Mouse (Mus musculus): Measurements from ENCODE around the gene Sh3bgr. TPM values are rescaled to one million over a fixed set of nuclear protein-coding genes. Genes with fewer than 3 reads are reported as not detected.
A peak's percentile ranks its signal among the peaks of the same experiment; 100 is the strongest.

The Sh3bgr gene
- polyA plus RNA-seq, 1 experiment from 2014 or later: 8.2 TPM

GRCm38 (mm10) chr16:96200702-96201028 is 415 bp downstream of the Sh3bgr start:
- Histone ChIP-seq H3K4me1 (ENCODE audit: insufficient read depth, low read depth, low read length) (peaks cover 10% of the 10 kb centered on the region; the same call in 1 of the 2 replicates), H3K4me3 (ENCODE audit: low read depth, low read length) (peak overlapping the region; percentile 30), H3K9ac (replicated peaks; ENCODE audit: low read depth) (no peak overlapping the region), H3K27me3 (replicated peaks; ENCODE audit: insufficient read depth, low read length) (no peaks in the 10 kb centered on the region), H3K4me2 (replicated peaks; ENCODE audit: low read depth, low read length) (peak overlapping the region; percentile 66), H3K27ac (ENCODE audit: low read length) (peak overlapping the region; percentile 60), H3K9me3 (ENCODE audit: low read length) (no peaks in the 10 kb centered on the region), H3K36me3 (ENCODE audit: insufficient read depth, low read length) (no peaks in the 10 kb centered on the region)
- 37% methylated on average over 9 of the region's 9 CpGs for WGBS
- TF ChIP-seq CTCF (IDR thresholded peaks at IDR 0.05) (no peak), EP300 (IDR thresholded peaks at IDR 0.05) (no peak)
- ATAC-seq: no peak; the same call in 1 of the 2 replicates
- no peak for DNase-seq (ENCODE audit: low spot score)

DNA sequence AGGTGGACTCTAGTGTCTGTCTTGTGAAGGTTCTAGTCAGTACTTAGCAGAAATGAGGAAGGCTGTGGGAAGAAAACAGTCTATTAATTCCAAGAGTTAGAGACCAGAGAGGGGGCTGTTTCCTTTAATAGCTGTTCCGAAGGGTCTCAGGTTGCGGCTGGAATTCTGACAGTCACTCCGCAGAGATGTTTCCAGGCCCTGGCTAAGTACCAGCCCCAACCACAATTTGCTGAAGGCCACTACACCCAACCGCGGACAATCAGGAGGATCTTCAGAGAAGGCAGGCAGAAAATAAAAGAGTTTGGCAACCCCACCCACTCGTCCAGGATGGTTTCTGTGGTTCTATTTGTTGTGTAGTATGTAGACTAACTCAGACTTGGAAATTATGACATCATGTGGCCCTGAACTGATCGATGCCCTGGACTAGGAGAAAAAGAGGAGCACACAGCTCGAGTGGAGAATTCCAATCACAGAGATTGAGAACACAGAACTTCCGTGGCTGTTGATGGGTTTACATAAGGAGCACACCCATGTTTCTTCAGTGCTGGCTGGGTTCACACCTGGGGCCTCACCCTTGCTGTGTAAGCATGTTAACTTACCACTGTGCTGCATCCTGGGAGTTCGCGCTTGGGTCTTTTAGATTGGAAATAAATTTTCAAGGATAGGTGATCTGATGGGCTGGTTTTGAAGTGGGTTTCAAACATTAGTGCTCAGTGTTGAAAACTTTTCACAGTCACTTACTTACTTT is 1.4 kb downstream of the Sh3bgr start:
- Histone ChIP-seq H3K27me3 (replicated peaks; ENCODE audit: insufficient read depth, low read length) (no peaks in the 10 kb centered on the region), H3K9me3 (ENCODE audit: low read length) (no peaks in the 10 kb centered on the region), H3K27ac (ENCODE audit: low read length) (no peak overlapping the region), H3K9ac (replicated peaks; ENCODE audit: low read depth) (no peak overlapping the region), H3K4me3 (ENCODE audit: low read depth, low read length) (no peak overlapping the region), H3K4me2 (replicated peaks; ENCODE audit: low read depth, low read length) (no peak overlapping the region), H3K4me1 (ENCODE audit: insufficient read depth, low read depth, low read length) (peaks cover 10% of the 10 kb centered on the region; the same call in 1 of the 2 replicates), H3K36me3 (ENCODE audit: insufficient read depth, low read length) (no peaks in the 10 kb centered on the region)
- ATAC-seq (no peak), DNase-seq (ENCODE audit: low spot score) (no peak)
- WGBS: 71% methylated on average over 11 of the region's 11 CpGs
- TF ChIP-seq CTCF (IDR thresholded peaks at IDR 0.05) (no peak), EP300 (IDR thresholded peaks at IDR 0.05) (no peak)

DNA sequence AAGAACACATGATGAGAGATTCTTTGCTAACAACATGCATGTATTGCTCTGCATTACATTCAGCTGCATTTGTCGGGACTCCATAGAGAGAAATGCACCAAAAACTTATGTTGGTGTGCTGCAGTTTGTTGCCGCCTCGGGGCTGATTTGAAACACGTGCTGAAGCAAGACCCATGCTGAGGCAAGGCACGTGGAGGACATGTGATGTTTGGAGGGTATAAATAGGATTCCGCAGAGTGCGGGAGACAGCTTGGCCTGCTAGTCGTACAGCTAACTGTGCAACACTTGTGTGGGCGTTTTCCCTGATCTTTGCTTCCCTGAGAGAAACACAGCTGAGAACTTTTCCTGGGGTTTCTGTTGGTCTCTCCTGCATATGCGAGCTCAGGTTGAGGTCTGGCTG is 9.5 kb downstream of the Sh3bgr start:
- no peaks in the 10 kb centered on the region for H3K27me3 ChIP-seq (replicated peaks; ENCODE audit: insufficient read depth, low read length)
- no peak overlapping the region for H3K4me2 ChIP-seq (replicated peaks; ENCODE audit: low read depth, low read length)
- no peaks in the 10 kb centered on the region for H3K36me3 ChIP-seq (ENCODE audit: insufficient read depth, low read length)
- no peak overlapping the region for H3K27ac ChIP-seq (ENCODE audit: low read length)
- ATAC-seq (no peak), DNase-seq (ENCODE audit: low spot score) (no peak)
- 0 out of 2 replicates have a peak, but pooled peaks cover 3% of the 10 kb centered on the region for H3K4me1 ChIP-seq (ENCODE audit: insufficient read depth, low read depth, low read length)
- no peak overlapping the region for H3K4me3 ChIP-seq (ENCODE audit: low read depth, low read length)
- no peaks in the 10 kb centered on the region for H3K9me3 ChIP-seq (ENCODE audit: low read length)
- TF ChIP-seq EP300 (IDR thresholded peaks at IDR 0.05) (no peak), CTCF (IDR thresholded peaks at IDR 0.05) (no peak)
- no peak overlapping the region for H3K9ac ChIP-seq (replicated peaks; ENCODE audit: low read depth)
- WGBS: 86% methylated on average over 10 of the region's 10 CpGs

- H3K9ac ChIP-seq (replicated peaks; ENCODE audit: low read depth): no peak overlapping the region
- 0 out of 2 replicates have a peak, but pooled peaks cover 3% of the 10 kb centered on the region for H3K4me1 ChIP-seq (ENCODE audit: insufficient read depth, low read depth, low read length)
- H3K4me3 ChIP-seq (ENCODE audit: low read depth, low read length): no peak overlapping the region
- TF ChIP-seq EP300 (IDR thresholded peaks at IDR 0.05): no peak
- TF ChIP-seq CTCF (IDR thresholded peaks at IDR 0.05): no peak
- ATAC-seq: no peak
- DNase-seq (ENCODE audit: low spot score): no peak
- no peaks in the 10 kb centered on the region for H3K36me3 ChIP-seq (ENCODE audit: insufficient read depth, low read length)
- no peaks in the 10 kb centered on the region for H3K9me3 ChIP-seq (ENCODE audit: low read length)
- H3K27ac ChIP-seq (ENCODE audit: low read length): no peak overlapping the region
- no peak overlapping the region for H3K4me2 ChIP-seq (replicated peaks; ENCODE audit: low read depth, low read length)
- WGBS: 76% methylated on average over 7 of the region's 7 CpGs
- H3K27me3 ChIP-seq (replicated peaks; ENCODE audit: insufficient read depth, low read length): no peaks in the 10 kb centered on the region
Measured at GRCm38 (mm10) chr16:96210856-96211255, 10.6 kb downstream of the Sh3bgr start.

GRCm38 (mm10) chr16:96213027-96213426 is 12.8 kb downstream of the Sh3bgr start:
- H3K27ac ChIP-seq (ENCODE audit: low read length): no peak overlapping the region
- 81% methylated on average over 4 of the region's 4 CpGs for WGBS
- H3K9ac ChIP-seq (replicated peaks; ENCODE audit: low read depth): no peak overlapping the region
- no peak for TF ChIP-seq CTCF (IDR thresholded peaks at IDR 0.05)
- no peak for TF ChIP-seq EP300 (IDR thresholded peaks at IDR 0.05)
- H3K4me3 ChIP-seq (ENCODE audit: low read depth, low read length): no peak overlapping the region
- no peak for DNase-seq (ENCODE audit: low spot score)
- no peaks in the 10 kb centered on the region for H3K36me3 ChIP-seq (ENCODE audit: insufficient read depth, low read length)
- 0 out of 2 replicates have a peak, but pooled peaks cover 3% of the 10 kb centered on the region for H3K4me1 ChIP-seq (ENCODE audit: insufficient read depth, low read depth, low read length)
- ATAC-seq: no peak
- no peaks in the 10 kb centered on the region for H3K27me3 ChIP-seq (replicated peaks; ENCODE audit: insufficient read depth, low read length)
- no peaks in the 10 kb centered on the region for H3K9me3 ChIP-seq (ENCODE audit: low read length)
- H3K4me2 ChIP-seq (replicated peaks; ENCODE audit: low read depth, low read length): no peak overlapping the region

DNA sequence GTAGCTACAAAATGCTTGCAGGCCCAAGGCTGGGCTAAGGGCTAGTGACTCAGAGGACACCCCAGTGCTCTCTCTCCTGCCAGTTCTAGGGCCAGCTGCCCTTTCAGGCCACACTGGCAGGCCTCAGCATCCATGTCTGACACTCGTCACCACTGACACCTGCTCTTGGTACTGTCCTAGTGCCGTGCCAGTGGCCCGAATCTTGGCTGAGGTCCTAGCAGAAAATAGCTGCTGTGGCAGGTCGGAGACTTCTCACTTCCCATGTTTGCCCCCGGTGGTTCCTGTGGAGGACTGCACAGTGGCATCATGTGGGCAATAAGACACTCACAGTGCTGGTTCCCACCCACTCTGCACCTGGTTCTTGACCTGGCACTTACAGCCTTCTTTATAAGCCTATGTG is 21.2 kb downstream of the Sh3bgr start:
- TF ChIP-seq CTCF (IDR thresholded peaks at IDR 0.05): no peak
- no peak for TF ChIP-seq EP300 (IDR thresholded peaks at IDR 0.05)
- Histone ChIP-seq H3K9ac (replicated peaks; ENCODE audit: low read depth) (no peak overlapping the region), H3K4me3 (ENCODE audit: low read depth, low read length) (no peak overlapping the region), H3K4me1 (ENCODE audit: insufficient read depth, low read depth, low read length) (no peaks in the 10 kb centered on the region), H3K27ac (ENCODE audit: low read length) (no peak overlapping the region), H3K4me2 (replicated peaks; ENCODE audit: low read depth, low read length) (no peak overlapping the region), H3K9me3 (ENCODE audit: low read length) (no peaks in the 10 kb centered on the region), H3K27me3 (replicated peaks; ENCODE audit: insufficient read depth, low read length) (no peaks in the 10 kb centered on the region), H3K36me3 (ENCODE audit: insufficient read depth, low read length) (no peaks in the 10 kb centered on the region)
- ATAC-seq: no peak
- 50% methylated on average over 5 of the region's 5 CpGs for WGBS
- DNase-seq (ENCODE audit: low spot score): no peak

All from lung, postnatal 0 days (tissue).